In the genomic region with DNA sequence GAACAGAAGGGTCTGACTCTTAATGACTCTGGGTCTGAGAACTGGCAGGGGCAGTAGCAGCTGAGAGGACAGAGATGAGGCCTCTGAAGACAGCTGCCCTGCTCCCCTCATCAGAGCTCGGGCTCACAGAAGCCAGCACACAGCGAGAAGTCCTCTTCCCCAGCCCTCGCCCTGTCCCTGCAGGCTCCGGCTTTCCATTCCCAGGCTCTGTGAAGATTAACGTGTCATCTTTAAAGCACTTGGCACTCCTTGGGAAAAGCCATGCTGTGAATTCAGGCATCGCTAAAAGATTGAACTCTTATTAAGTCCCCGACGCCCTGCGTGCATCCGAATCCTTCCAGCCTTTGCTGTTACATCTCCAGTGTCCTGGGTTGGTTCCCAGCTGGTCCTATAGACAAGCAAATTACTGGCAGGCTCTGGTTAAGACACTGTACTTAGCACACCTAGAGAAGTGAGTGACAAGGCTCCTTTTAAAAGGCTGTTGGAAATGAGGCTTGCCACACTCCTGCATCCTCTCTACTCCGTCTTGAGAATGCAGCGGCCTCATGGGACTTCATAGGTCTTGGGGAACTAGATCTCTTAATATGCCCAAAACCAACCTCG, we compare ENCODE assay signal across 15 mouse cellular contexts. TPM values are rescaled to one million over a fixed set of nuclear protein-coding genes. Genes with fewer than 3 reads are reported as not detected.
DNase-seq lines count a peak whose midpoint lies in the region; ATAC-seq lines count a peak whose summit lies in the region.
"Had no signal": no experiment of that assay in that cellular context is flagged by ENCODE, and none has a peak within 500 bp of the region (broad histone marks: within the 10 kb centered on the region; RNA-seq: fewer than 3 reads in every experiment).

No protein-coding gene starts in this region.

- WGBS in forebrain, embryonic 13.5 days: 47% methylated on average over 13 of the region's 13 CpGs
- 57% methylated on average over 13 of the region's 13 CpGs for WGBS in forebrain, embryonic 10.5 days
- 42% methylated on average over 13 of the region's 13 CpGs for WGBS in forebrain, embryonic 14.5 days
- 46% methylated on average over 13 of the region's 13 CpGs for WGBS in hindbrain, embryonic 14.5 days
- 22% methylated on average over 13 of the region's 13 CpGs for WGBS in midbrain, embryonic 16.5 days

- DNase-seq in forebrain, embryonic 10.5 days (ENCODE audit: extremely low spot score, low spot score): no peak
- DNase-seq in forebrain, embryonic 14.5 days (ENCODE audit: low spot score): peak; percentile 63
- DNase-seq in hindbrain, embryonic 14.5 days (ENCODE audit: low spot score): no peak
- no peak for DNase-seq in urinary bladder, postnatal 14 days (ENCODE audit: low spot score)
- no peak for DNase-seq in spleen, postnatal 10 days (ENCODE audit: low spot score in 2 of 2)
- DNase-seq: adrenal gland, adult 8-10 months; B cell, adult 2 months; kidney, adult 2 months; kidney, postnatal 36 days; layer of hippocampus, adult 9-11 months; liver; lung, adult 18-20 months; thymus, postnatal 4 days had no signal

- H3K4me1 ChIP-seq in forebrain, embryonic 13.5 days: peaks cover 13% of the 10 kb centered on the region
- H3K4me1 ChIP-seq in forebrain, embryonic 10.5 days: 0 out of 2 replicates have a peak, but pooled peaks cover 6% of the 10 kb centered on the region
- 0 out of 2 replicates have a peak, but pooled peaks cover 2% of the 10 kb centered on the region for H3K4me1 ChIP-seq in forebrain, embryonic 14.5 days (ENCODE audit: control insufficient read depth, insufficient read depth, low read length)
- no peaks in the 10 kb centered on the region; the same call in 1 of the 2 replicates for H3K4me1 ChIP-seq in hindbrain, embryonic 14.5 days (replicated peaks; ENCODE audit: control insufficient read depth, insufficient read depth, low read length)
- peaks cover 15% of the 10 kb centered on the region; the same call in 1 of the 2 replicates for H3K4me1 ChIP-seq in midbrain, embryonic 16.5 days (ENCODE audit: control insufficient read depth, insufficient read depth, low read length)

- peaks cover 8% of the 10 kb centered on the region; the same call in 1 of the 2 replicates for H3K36me3 ChIP-seq in forebrain, embryonic 13.5 days (ENCODE audit: poor library complexity, severe bottlenecking)
- H3K36me3 ChIP-seq in forebrain, embryonic 10.5 days (replicated peaks): no peaks in the 10 kb centered on the region
- H3K36me3 ChIP-seq in forebrain, embryonic 14.5 days (ENCODE audit: control insufficient read depth, insufficient read depth, low read length): no peaks in the 10 kb centered on the region
- H3K36me3 ChIP-seq in hindbrain, embryonic 14.5 days (replicated peaks; ENCODE audit: control insufficient read depth, insufficient read depth): no peaks in the 10 kb centered on the region
- H3K36me3 ChIP-seq in midbrain, embryonic 16.5 days (ENCODE audit: control insufficient read depth, insufficient read depth, low read length): no peaks in the 10 kb centered on the region

- no peak overlapping the region for H3K4me2 ChIP-seq in forebrain, embryonic 13.5 days
- no peak overlapping the region for H3K4me2 ChIP-seq in forebrain, embryonic 14.5 days (ENCODE audit: low read length)
- no peak overlapping the region for H3K4me2 ChIP-seq in hindbrain, embryonic 14.5 days (replicated peaks)
- no peak overlapping the region for H3K4me2 ChIP-seq in midbrain, embryonic 16.5 days (ENCODE audit: low read length)

- peak overlapping the region; percentile 41 for H3K27ac ChIP-seq in forebrain, embryonic 13.5 days
- H3K27ac ChIP-seq in forebrain, embryonic 10.5 days: no peak overlapping the region
- peak overlapping the region; percentile 48; the same call in 1 of the 2 replicates for H3K27ac ChIP-seq in forebrain, embryonic 14.5 days (ENCODE audit: low read depth, low read length)
- peak overlapping the region; percentile 38 for H3K27ac ChIP-seq in hindbrain, embryonic 14.5 days
- H3K27ac ChIP-seq in midbrain, embryonic 16.5 days (ENCODE audit: low read length): 0 out of 2 replicates have a peak overlapping the region, but pooled peaks have one; percentile 13

- peaks cover 11% of the 10 kb centered on the region for H3K9me3 ChIP-seq in forebrain, embryonic 13.5 days (replicated peaks)
- peaks cover 19% of the 10 kb centered on the region; the same call in 1 of the 2 replicates for H3K9me3 ChIP-seq in forebrain, embryonic 10.5 days
- 0 out of 2 replicates have a peak, but pooled peaks cover 2% of the 10 kb centered on the region for H3K9me3 ChIP-seq in forebrain, embryonic 14.5 days (replicated peaks; ENCODE audit: control insufficient read depth, low read length)
- peaks cover 9% of the 10 kb centered on the region for H3K9me3 ChIP-seq in hindbrain, embryonic 14.5 days (ENCODE audit: control insufficient read depth, low read length)
- no peaks in the 10 kb centered on the region for H3K9me3 ChIP-seq in midbrain, embryonic 16.5 days (replicated peaks; ENCODE audit: control insufficient read depth, low read length, poor library complexity, severe bottlenecking)

- H3K27me3 ChIP-seq in forebrain, embryonic 13.5 days: no peaks in the 10 kb centered on the region
- no peaks in the 10 kb centered on the region for H3K27me3 ChIP-seq in forebrain, embryonic 10.5 days (ENCODE audit: poor library complexity, severe bottlenecking)
- no peaks in the 10 kb centered on the region for H3K27me3 ChIP-seq in forebrain, embryonic 14.5 days (replicated peaks; ENCODE audit: control insufficient read depth, insufficient read depth, low read length)
- H3K27me3 ChIP-seq in hindbrain, embryonic 14.5 days (ENCODE audit: control insufficient read depth, insufficient read depth, low read length): no peaks in the 10 kb centered on the region
- no peaks in the 10 kb centered on the region for H3K27me3 ChIP-seq in midbrain, embryonic 16.5 days (ENCODE audit: control insufficient read depth, insufficient read depth, low read depth, low read length)

- no peak overlapping the region for H3K9ac ChIP-seq in forebrain, embryonic 13.5 days
- H3K9ac ChIP-seq in forebrain, embryonic 14.5 days (ENCODE audit: low read length): no peak overlapping the region
- H3K9ac ChIP-seq in hindbrain, embryonic 14.5 days: no peak overlapping the region
- H3K9ac ChIP-seq in midbrain, embryonic 16.5 days (ENCODE audit: low read depth, low read length): no peak overlapping the region

- ATAC-seq in forebrain, embryonic 13.5 days: peak; percentile 76
- peak; percentile 63 for ATAC-seq in forebrain, embryonic 14.5 days
- ATAC-seq in hindbrain, embryonic 14.5 days (ENCODE audit: low FRiP score): peak; percentile 66; the same call in 1 of the 2 replicates
- peak; percentile 81 for ATAC-seq in midbrain, embryonic 16.5 days

- H3K4me3 ChIP-seq in forebrain, embryonic 13.5 days: no peak overlapping the region
- no peak overlapping the region for H3K4me3 ChIP-seq in forebrain, embryonic 10.5 days
- no peak overlapping the region for H3K4me3 ChIP-seq in forebrain, embryonic 14.5 days (ENCODE audit: low read depth, low read length)
- no peak overlapping the region for H3K4me3 ChIP-seq in hindbrain, embryonic 14.5 days (replicated peaks; ENCODE audit: low read length)
- no peak overlapping the region for H3K4me3 ChIP-seq in midbrain, embryonic 16.5 days (ENCODE audit: low read depth, low read length)

RNA-seq across cellular contexts. Expression of a gene that starts 30.9 kb away (rescaled TPM):
- polyA plus RNA-seq in forebrain, embryonic 13.5 days (2015; fragmentation: Nextera tagmentation; extraction: Ambion mirVana): 3.9 and 4.7 TPM in 2 replicates
- 0.53 and 0.62 TPM in 2 replicates for polyA plus RNA-seq in forebrain, embryonic 10.5 days (2016; fragmentation: Nextera tagmentation; extraction: Ambion mirVana)
- polyA plus RNA-seq in forebrain, embryonic 14.5 days (2014; fragmentation: Nextera tagmentation; extraction: Ambion mirVana): 5.9 and 7.0 TPM in 2 replicates
- polyA plus RNA-seq in hindbrain, embryonic 14.5 days (2014; fragmentation: Nextera tagmentation; extraction: Ambion mirVana): 13.4 and 15.3 TPM in 2 replicates
- 7.2 and 10.1 TPM in 2 replicates for polyA plus RNA-seq in midbrain, embryonic 16.5 days (2015; fragmentation: Nextera tagmentation; extraction: Ambion mirVana)
